In the genomic region with DNA sequence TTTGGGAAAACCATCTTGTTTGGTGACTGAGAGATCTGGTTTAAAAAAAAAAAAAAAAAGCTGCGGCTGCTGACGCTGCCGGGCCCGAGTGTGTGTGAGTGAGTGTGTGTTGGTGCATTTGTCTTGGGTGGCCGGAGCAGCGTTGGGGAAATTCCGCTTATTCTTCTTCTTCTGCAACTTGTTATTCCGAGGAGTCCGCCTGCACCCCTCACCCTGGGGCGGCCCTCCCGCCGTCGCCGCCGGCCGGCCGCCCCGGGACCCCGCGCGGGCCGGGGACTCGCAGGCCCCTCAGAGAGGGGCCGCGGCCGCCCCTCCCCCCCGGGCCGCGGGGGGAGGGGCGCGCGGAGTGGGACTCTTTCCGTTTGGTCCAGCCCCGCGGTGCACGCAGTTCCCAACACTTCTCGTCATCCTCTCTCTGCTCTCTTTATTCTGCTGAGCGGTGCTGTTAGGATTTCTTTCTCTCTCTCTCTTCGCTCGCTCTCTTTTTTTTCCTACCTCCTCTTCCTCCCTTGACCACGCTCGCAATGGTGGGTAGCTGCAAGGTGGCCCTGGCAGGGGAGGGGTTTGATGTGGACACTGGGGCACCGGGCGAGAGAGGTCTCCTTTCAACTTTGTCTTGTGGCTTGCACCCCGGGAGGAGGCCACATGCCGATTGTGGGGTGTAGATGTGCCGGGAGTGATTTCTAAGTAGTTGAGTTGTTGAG, we compare ENCODE assay signal across 7 mouse cellular contexts.
DNase-seq lines count a peak whose midpoint lies in the region; ATAC-seq and TF ChIP-seq lines count a peak whose summit lies in the region.

No protein-coding gene starts in this region.

- no peaks in the 10 kb centered on the region for H3K27me3 ChIP-seq in intestine, embryonic 14.5 days (replicated peaks; ENCODE audit: control insufficient read depth, insufficient read depth, low read length)
- no peaks in the 10 kb centered on the region for H3K27me3 ChIP-seq in limb, embryonic 14.5 days (ENCODE audit: control insufficient read depth, insufficient read depth, low read length)
- H3K27me3 ChIP-seq in midbrain, embryonic 16.5 days (ENCODE audit: control insufficient read depth, insufficient read depth, low read depth, low read length), result no peaks in the 10 kb centered on the region

- peak overlapping the region; percentile 99 for H3K27ac ChIP-seq in intestine, embryonic 14.5 days (ENCODE audit: low read depth)
- H3K27ac ChIP-seq in limb, embryonic 14.5 days (replicated peaks; ENCODE audit: low read depth, low read length), result peak overlapping the region; percentile 99
- H3K27ac ChIP-seq in midbrain, embryonic 16.5 days (ENCODE audit: low read length), result peak overlapping the region; percentile 100

- DNase-seq in adipocyte (ENCODE audit: low spot score), result peak; percentile 58
- DNase-seq in cerebellum, postnatal 36 days, result peak; percentile 35 to 40
- peak; percentile 13 to 52 for DNase-seq in gastrocnemius, postnatal 36 days
- peak; percentile 83 for DNase-seq in intestine, embryonic 14.5 days (ENCODE audit: low spot score)
- DNase-seq in limb, embryonic 14.5 days (ENCODE audit: low spot score), result peak; percentile 63
- DNase-seq in spleen, postnatal 4 days (ENCODE audit: low spot score in 2 of 2), result peak; percentile 28 to 71

- H3K4me3 ChIP-seq in intestine, embryonic 14.5 days (ENCODE audit: low read depth, low read length), result peak overlapping the region; percentile 91
- H3K4me3 ChIP-seq in limb, embryonic 14.5 days (replicated peaks; ENCODE audit: low read length), result peak overlapping the region; percentile 80
- peak overlapping the region; percentile 75 for H3K4me3 ChIP-seq in midbrain, embryonic 16.5 days (ENCODE audit: low read depth, low read length)

- peaks cover 30% of the 10 kb centered on the region for H3K4me1 ChIP-seq in intestine, embryonic 14.5 days (replicated peaks; ENCODE audit: control insufficient read depth, insufficient read depth, low read length)
- peaks cover 21% of the 10 kb centered on the region for H3K4me1 ChIP-seq in limb, embryonic 14.5 days (ENCODE audit: control insufficient read depth, insufficient read depth, low read length)
- H3K4me1 ChIP-seq in midbrain, embryonic 16.5 days (ENCODE audit: control insufficient read depth, insufficient read depth, low read length), result peaks cover 39% of the 10 kb centered on the region

- WGBS in intestine, embryonic 14.5 days, result under 1% methylated on average over 45 of the region's 47 CpGs
- WGBS in limb, embryonic 14.5 days, result under 1% methylated on average over 39 of the region's 47 CpGs
- WGBS in midbrain, embryonic 16.5 days, result under 1% methylated on average over 41 of the region's 47 CpGs

- H3K9me3 ChIP-seq in intestine, embryonic 14.5 days (ENCODE audit: control insufficient read depth, low read length), result no peaks in the 10 kb centered on the region
- no peaks in the 10 kb centered on the region for H3K9me3 ChIP-seq in limb, embryonic 14.5 days (ENCODE audit: control insufficient read depth, low read length)
- no peaks in the 10 kb centered on the region for H3K9me3 ChIP-seq in midbrain, embryonic 16.5 days (replicated peaks; ENCODE audit: control insufficient read depth, low read length, poor library complexity, severe bottlenecking)

- peak overlapping the region; percentile 84 for H3K4me2 ChIP-seq in intestine, embryonic 14.5 days (ENCODE audit: low read length)
- peak overlapping the region; percentile 77 for H3K4me2 ChIP-seq in limb, embryonic 14.5 days (replicated peaks; ENCODE audit: low read depth, low read length, severe bottlenecking)
- H3K4me2 ChIP-seq in midbrain, embryonic 16.5 days (ENCODE audit: low read length), result peak overlapping the region; percentile 83

- no peaks in the 10 kb centered on the region for H3K36me3 ChIP-seq in intestine, embryonic 14.5 days (ENCODE audit: control insufficient read depth, insufficient read depth, low read length)
- H3K36me3 ChIP-seq in limb, embryonic 14.5 days (ENCODE audit: control insufficient read depth, insufficient read depth, low read length), result no peaks in the 10 kb centered on the region
- no peaks in the 10 kb centered on the region for H3K36me3 ChIP-seq in midbrain, embryonic 16.5 days (ENCODE audit: control insufficient read depth, insufficient read depth, low read length)

- ATAC-seq in intestine, embryonic 14.5 days (replicated peaks; ENCODE audit: low FRiP score, low TSS enrichment, low read depth), result peak; percentile 33; the same call in 1 of the 2 replicates
- peak; percentile 39 for ATAC-seq in limb, embryonic 14.5 days (ENCODE audit: low FRiP score, low read depth)
- ATAC-seq in midbrain, embryonic 16.5 days, result 0 out of 2 replicates have a peak, but pooled peaks have one; percentile 11

- intact Hi-C loops in gastrocnemius, postnatal 36 days (cut with DNase I), result loop anchor here (10.0 kb wide), 1 partner anchor 200 kb away; no protein-coding TSS in a partner anchor

- TF ChIP-seq POLR2A in limb, embryonic 14.5 days (IDR thresholded peaks at IDR 0.05; ENCODE audit: borderline replicate concordance, extremely low read depth, insufficient read depth, insufficient read length), result no peak

- H3K9ac ChIP-seq in intestine, embryonic 14.5 days (ENCODE audit: low read length), result peak overlapping the region; percentile 90
- peak overlapping the region; percentile 92 for H3K9ac ChIP-seq in limb, embryonic 14.5 days (ENCODE audit: low read depth, low read length, severe bottlenecking)
- peak overlapping the region; percentile 90 for H3K9ac ChIP-seq in midbrain, embryonic 16.5 days (ENCODE audit: low read depth, low read length)

Comparison
In these comparisons a context has a peak if more than half of its experiments do, and no peak if none do; other contexts are left out.
1. Peak in every context shown above with its lines: DNase-seq, ATAC-seq, H3K4me3 ChIP-seq and H3K27ac ChIP-seq.
2. DNase-seq: peak in every context shown above with its lines; median percentile 83 in intestine, embryonic 14.5 days; 63 in limb, embryonic 14.5 days; 58 in adipocyte; 50 in spleen, postnatal 4 days; 38 in cerebellum, postnatal 36 days; 32 in gastrocnemius, postnatal 36 days.